Mouse (Mus musculus) heart, adult 18-20 months (tissue): ENCODE measurements around the gene Spin1. TPM values are rescaled to one million over a fixed set of nuclear protein-coding genes. Genes with fewer than 3 reads are reported as not detected.
A peak's percentile ranks its signal among the peaks of the same experiment; 100 is the strongest.
"Not testable (repeated sequence)": the region's sequence is repeated elsewhere in the genome, so short reads cannot be mapped to it uniquely, and the experiment has no call there.

ENCODE experiments used
- DNase-seq, 2 experiments: peaks; one replicate each; pipeline ENCODE4 v3.0.0; 2021 to 2022; ENCODE audit warnings: mixed read lengths in 1 of 2
- long read RNA-seq, 2 experiments: library from polyadenylated mRNA; stranded (forward); transcript quantifications; one replicate each; pipeline ENCODE4 v2.0.0; 2021
- total RNA-seq, 2 experiments: library from RNA; stranded (reverse); gene quantifications; 2 replicates each; pipeline ENCODE4 v1.2.3; 2021

Spin1 gene
- total RNA-seq, result 10 to 100 TPM; 32.9 to 38.2 TPM
- long read RNA-seq, experiment 1, full-length matches to known transcripts, result 24 of 33 reads
- long read RNA-seq, experiment 1, partial matches to known transcripts, result 1 of 33 reads
- long read RNA-seq, experiment 1, other reads (novel, unspliced or antisense), result 8 of 33 reads
- long read RNA-seq, experiment 2, full-length matches to known transcripts, result 12 of 17 reads
- long read RNA-seq, experiment 2, partial matches to known transcripts, result 0 of 17 reads
- long read RNA-seq, experiment 2, other reads (novel, unspliced or antisense), result 5 of 17 reads

DNA sequence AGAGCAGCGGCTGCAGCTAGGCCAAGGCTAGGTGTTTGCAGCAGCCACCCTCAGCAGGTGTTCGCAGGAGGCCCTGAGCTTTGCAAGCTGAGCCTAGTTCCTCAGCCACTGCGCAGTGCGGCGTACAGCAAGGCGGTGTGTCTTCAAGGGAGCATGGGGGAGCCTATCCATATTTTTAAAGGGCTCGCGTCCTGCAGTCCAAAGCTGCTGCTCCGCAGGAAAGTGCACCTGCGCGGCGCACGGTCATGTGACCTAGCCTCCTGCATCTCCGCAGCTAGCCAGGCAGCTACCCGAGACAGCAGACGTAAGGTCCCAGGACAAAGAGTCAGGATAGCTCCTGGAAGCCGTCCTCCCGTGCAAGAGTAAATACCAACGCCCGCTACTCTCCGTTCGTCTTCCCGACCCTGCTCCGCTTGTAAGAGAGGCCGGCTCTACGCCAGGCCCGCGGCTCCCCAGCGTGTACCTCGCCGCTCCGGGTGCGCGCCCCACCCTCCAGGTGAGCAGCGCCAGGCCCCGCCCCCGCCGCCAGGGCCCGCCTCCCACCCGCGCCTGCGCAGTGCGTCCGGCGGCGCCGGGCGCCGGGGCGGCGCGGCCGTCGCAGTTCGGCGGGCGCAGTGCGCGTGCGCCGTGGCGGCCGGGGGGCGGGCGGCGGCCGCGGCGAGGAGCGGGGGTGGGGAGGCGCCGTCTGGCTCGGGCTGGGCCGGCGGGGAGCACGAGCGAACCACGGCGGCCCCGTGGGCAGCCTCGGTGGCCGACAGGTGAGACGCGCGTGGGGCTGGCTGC is at the start of gene Spin1:
Gene Spin1, plus strand, starts transcription at position 648 of the 783 bp plus-strand sequence.
- peak; percentile 87 to 88 for DNase-seq

- no peak for DNase-seq
Measured at GRCm38 (mm10) chr13:51051016-51051415, 49.7 kb upstream of the Spin1 start.

- DNase-seq, result no peak
Measured at GRCm38 (mm10) chr13:51052408-51052807, 48.3 kb upstream of the Spin1 start.

DNA sequence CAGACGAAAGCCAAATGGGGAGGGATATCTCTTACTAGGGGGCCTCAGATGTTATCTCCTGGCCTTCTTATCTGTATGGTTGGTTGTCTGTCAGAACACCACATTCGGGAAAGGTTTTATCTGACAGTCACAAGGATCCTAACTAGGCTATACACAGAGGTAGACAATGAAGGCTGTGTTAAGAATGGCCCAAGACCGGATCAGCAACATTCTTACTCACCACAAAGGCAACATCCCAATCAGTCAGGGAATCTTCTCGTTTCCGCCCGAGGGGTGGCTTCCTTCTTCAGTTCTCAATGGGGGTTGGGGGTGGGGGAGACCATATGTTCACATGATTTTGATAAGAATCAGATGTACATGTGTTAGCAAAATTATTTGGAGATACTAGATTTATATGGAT is 37.7 kb upstream of the Spin1 start:
- DNase-seq, result no peak

- no peak for DNase-seq
Measured at GRCm38 (mm10) chr13:51063721-51064120, 37.0 kb upstream of the Spin1 start.

DNA sequence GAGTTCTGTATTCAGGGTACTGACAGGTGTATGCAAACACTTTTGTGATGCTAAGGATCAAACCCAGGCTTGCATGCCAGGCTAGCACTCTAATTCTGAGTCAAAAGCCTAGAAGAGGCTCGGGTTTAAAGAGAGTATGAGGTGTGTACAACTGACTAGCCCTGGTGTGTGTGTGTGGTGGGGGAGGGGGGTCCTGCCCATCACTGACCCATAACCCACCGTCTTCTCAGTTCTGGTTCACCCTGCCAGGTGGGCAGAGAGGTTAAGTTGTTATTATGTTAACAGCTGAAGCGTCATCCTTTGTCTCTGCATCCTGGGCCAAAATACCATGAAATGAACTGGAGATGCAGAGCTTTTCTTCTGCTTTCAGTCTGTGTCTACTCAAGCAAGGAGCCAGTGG is 36.3 kb upstream of the Spin1 start:
- no peak for DNase-seq

DNA sequence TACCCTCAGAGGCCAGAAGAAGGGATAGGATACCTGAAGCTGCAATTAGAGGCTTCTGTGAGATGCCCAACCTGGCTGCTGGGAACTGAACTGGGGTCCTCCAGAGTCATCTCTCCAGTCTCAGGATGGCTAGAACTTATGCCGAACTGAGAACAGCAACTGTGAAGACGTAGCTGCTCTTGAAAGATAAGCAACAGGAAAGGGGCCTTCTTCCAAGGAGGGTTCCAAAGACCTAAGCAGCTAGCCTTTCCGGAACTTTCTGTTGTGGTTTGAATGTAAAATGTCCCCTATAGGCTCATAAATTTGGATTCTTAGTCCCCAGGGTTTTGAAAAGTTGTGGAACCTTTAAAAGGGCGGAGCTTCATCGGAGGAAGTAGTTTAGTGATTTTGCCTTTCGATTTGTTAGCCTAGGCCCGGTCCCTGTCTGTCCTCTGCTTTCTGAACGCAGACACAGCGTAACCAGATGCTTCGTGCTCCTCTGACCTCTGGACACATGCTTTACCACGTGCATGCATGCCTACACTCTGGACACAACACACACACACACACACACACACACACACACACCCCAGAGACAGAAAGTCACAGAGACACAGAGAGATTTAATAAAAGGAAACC is 29.5 kb upstream of the Spin1 start:
- DNase-seq, result peak; percentile 33 to 47

DNA sequence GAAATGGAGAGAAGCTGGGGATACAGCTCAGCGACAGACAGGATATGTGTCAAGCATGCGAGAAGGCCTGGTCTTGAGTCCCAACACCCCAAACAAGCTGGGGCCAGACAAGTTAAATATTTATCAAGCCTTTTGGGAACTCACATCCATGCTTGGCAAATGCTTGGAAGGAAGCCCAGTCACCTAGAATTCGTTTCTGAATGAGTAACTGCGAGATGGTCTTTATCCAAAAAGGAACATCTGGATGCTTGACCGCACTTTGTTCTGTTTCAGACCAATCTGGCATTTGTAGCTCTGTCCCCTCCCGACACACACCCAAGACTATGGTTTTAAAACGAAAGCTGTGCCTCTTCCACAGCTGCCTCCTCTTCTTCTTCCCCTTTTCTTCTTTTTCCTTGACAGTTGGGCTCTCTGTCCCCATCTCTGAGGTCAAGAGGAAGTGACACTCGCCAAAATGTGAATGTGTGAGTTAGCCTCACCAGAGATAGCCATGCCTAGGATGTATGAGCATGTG is 28.9 kb upstream of the Spin1 start:
- DNase-seq, result peak; percentile 32 to 35

- DNase-seq, result no peak
Measured at GRCm38 (mm10) chr13:51072917-51073843, 27.5 kb upstream of the Spin1 start.

DNA sequence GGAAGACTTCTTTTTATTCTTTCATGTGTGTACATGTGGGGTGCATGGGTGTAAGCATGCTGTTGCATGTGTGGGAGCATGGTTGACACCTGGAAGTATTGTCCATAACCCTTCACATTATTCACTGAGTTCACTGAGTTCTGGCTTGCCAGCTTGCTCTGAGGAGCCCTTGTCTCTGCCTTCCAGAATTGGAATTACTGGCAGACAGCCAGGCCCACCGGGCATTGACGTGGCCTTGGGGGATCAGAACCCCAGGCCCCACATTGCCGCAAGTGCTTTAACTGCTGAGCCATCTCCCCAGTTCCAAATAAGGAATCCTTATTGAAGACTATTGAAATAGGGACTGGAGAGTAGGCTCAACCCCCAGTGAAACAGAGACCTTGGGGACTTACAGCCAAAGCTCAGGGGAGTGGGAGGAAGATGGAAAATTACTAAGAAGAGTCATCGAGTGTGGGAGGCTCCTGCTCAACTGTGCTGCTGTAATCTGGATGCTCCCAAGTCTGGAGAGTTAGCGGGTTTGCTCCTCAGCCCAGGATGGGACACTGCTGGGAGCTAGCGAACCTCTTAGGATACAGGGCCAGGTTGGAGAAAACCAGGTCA is 26.5 kb upstream of the Spin1 start:
- DNase-seq, result peak in 1 of 2 experiments; percentile 31

- DNase-seq, result not testable (repeated sequence)
Measured at GRCm38 (mm10) chr13:51076191-51076590, 24.5 kb upstream of the Spin1 start.

DNA sequence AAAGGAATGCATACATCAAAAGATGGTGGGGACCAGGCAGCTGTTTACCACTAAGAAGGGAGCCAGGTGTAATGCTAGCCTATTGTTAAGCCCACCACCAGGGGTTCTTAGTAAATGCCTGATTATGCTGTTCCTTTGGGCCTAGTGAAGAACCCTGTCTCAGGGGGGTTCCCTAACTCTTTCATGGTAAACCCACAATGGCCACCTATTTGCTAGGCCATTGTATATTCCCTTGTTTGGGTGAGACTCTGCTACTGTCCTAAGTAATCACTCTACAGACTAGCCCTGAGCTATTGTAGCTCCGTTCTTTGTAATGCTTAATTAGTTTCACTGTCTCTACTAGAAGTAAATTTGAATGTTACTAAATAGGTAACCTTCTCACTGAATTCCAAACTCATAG is 22.1 kb upstream of the Spin1 start:
- DNase-seq, result not testable (repeated sequence)

- no peak for DNase-seq
Measured at GRCm38 (mm10) chr13:51080801-51081200, 19.9 kb upstream of the Spin1 start.

DNA sequence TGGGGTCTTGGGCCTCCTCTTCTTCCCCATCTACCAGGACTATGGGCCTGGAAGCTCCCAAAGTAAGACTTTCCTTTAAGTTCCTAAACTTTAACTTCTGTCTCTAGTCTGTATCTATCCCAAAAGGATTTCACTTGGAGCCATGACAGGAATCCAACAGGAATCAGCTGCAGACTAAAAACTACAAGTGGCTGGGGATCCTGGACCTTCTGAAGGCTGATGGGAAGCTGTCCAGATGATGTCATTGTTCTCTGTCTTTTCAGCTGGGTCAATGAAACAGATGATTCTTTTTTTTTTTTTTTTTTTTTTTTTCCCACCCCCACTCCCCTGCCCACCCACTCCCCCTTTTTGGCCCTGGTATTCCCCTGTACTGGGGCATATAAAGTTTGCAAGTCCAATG is 16.4 kb upstream of the Spin1 start:
- peak; percentile 38 to 63 for DNase-seq

GRCm38 (mm10) chr13:51085941-51086340 is 14.7 kb upstream of the Spin1 start:
- DNase-seq, result no peak

GRCm38 (mm10) chr13:51087253-51087652 is 13.4 kb upstream of the Spin1 start:
- DNase-seq, result no peak

GRCm38 (mm10) chr13:51088207-51088606 is 12.5 kb upstream of the Spin1 start:
- DNase-seq, result no peak

DNA sequence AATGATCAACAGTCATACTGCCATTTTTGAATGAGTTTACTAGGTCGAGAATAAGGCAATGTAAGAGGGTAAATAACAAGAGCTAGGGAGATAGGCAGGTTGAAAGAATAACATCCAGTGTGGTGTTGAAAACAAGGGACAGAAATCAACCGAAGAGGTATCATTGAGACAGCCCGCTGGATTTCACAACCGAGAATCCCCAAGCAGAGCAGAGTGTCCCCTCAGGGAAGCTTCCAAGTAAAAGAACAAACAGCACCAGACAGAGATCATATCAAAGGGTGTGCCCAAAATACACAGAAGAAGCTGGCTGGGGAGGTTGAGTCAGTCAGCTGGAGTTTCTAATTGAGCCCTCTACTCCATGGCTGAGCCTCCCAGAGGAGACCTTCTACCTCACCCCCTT is 11.6 kb upstream of the Spin1 start:
- DNase-seq, result peak in 1 of 2 experiments; percentile 11

- DNase-seq, result no peak
Measured at GRCm38 (mm10) chr13:51090105-51090661, 10.5 kb upstream of the Spin1 start.

DNA sequence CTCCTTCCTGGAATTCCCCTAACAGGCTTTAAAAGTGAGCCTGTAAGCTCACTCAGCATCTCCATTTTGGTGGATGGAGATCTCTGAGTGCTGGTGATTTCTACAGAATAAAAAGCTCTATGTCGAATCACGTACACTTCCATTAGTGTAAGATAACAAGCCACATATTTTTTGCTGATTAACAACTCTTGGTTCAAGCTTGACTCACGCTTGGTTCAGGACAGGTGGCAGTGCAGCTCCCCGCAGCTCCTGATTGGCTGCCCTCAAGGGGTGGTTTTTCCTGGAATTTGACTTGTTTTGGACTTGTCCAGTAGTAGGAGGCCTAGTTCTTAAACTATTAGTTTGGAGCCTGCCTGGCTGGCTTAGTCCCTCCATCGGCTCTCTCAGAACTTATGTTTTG is 7.2 kb upstream of the Spin1 start:
- DNase-seq, result no peak
